Mouse (Mus musculus) monocyte, adult 59 days (primary cell): ENCODE results near the gene Dhcr7. TPM values are rescaled to one million over a fixed set of nuclear protein-coding genes. Genes with fewer than 3 reads are reported as not detected.

Experiments used
- total RNA-seq, 2 experiments: library from RNA; stranded (reverse); gene quantifications; one replicate each; pipeline ENCODE4 v1.2.4; 2023

The Dhcr7 gene
- total RNA-seq, result 10 to 100 TPM; 17.3 to 17.5 TPM

DNA sequence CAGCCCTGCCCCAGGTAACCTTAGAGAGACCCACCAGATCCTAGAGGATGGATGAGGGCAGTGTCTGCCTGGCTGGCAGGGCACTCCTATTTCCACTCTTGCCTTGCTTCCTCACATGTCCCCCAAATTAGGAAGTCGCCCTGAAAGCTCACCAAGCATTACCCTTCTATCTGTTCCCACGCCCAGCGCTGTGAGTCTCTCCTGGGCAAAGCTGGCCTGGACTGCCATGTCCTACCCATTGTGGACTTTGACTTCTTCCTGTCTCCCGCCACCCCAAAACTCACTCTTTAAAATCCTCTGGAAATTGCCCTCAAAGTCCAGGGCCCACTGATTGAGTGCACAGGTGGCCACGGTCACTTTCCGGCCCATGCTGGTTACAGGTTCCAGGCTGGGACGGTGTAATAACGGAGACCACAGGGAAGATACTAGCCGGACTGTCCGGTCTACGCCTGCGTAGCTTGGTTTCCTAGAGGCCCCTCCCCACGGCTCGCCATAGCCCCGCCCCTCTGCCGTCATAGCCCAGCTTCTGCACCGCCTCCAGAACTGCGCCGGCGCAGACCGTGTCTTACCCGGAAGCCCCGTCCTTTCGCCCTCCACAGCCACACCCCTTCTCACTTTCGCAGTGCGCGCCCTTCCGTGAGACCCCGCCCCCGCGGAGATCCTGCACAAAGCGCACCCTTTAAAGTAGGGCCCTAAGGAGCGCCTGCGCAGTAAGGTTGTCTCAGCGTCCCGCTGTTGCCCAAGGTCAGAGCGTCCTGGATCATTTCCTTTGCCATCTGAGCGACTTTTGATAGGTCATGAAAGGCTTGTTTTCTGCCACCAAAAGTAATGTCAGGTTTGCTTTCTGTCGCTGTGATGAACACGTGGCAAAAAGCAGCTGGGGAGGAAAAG lies at the start of gene Dhcr7, which contains the start of gene Nadsyn1:
Gene Dhcr7, plus strand, starts transcription at position 771 of the 891 bp plus-strand sequence.
Gene Nadsyn1, minus strand, starts transcription at position 475 of the 891 bp plus-strand sequence.

DNA sequence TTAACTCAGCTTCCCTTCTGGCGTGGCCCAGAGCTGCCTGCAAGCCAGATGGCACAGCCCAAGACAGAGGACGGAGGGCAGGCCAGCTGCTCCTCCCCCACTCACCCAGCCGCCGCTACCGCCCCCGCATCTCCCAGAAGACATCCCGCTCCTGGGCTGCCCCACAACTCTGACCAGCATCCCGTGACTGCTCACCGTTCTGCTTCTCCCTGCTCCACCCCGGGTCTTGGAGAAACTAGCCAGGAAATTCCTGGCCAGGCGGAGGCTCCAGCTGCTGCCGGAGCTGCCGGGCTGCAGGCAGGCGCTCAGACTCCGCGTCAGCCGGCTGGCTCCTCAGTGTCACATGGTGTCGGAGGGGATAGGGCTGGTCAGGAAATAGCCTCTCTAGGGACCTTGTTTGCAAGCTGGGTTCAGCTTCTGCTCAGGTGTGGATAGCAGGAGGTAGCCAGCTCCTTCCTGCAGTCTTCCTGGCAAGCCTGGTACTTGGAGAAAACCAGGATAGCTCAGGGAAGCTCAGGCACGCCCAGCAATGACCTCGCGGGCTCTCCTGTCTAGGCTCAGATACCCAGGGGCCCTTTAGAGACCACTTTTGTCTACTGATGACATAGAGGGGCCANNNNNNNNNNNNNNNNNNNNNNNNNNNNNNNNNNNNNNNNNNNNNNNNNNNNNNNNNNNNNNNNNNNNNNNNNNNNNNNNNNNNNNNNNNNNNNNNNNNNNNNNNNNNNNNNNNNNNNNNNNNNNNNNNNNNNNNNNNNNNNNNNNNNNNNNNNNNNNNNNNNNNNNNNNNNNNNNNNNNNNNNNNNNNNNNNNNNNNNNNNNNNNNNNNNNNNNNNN lies 38.7 kb upstream of the Dhcr7 start, which contains the start of gene Mrgpre:
Gene Mrgpre, minus strand, starts transcription at position 505 of the 834 bp plus-strand sequence.

DNA sequence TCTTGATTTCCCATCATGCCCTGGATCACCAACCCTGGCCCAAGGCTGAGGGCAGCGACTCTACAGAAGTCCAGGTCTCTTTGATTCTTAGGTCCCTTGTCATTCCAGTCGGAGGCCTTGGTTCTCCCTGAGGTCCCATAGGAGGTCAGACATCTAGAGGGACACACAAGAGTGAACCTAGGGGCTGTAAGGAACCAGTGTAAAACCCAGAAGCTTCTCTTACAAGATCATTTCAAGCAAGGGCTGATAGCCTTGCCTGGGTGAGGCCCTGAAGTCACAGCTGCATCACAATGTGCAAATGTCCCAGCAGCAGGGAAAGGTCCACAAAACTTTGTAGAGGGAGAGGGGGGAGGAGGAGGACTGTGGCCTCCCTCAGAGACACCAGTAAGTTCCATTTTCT lies 43.6 kb downstream of the Dhcr7 start, which contains the start of gene Gm498:
Gene Gm498, plus strand, starts transcription at position 301 of the 400 bp plus-strand sequence.

Other genes with a start within 250 kb of the Dhcr7 start
- 10 to 100 TPM; 26.2 to 29.8 TPM for gene Cars, start 223.1 kb upstream of the Dhcr7 start, total RNA-seq
- gene Tnfrsf26, start 194.4 kb upstream of the Dhcr7 start, total RNA-seq, result 1 to 10 TPM; 2.4 TPM
- 1 to 10 TPM; 2.5 to 3.2 TPM for gene Tnfrsf22, start 173.5 kb upstream of the Dhcr7 start, total RNA-seq
- gene Tnfrsf23, start 137.3 kb upstream of the Dhcr7 start, total RNA-seq, result 1 to 10 TPM; 3.6 TPM
- gene Osbpl5, start 66.2 kb upstream of the Dhcr7 start, total RNA-seq, result 1 to 10 TPM; 1.4 to 1.7 TPM
- not detected for gene Mrgprg, start 56.2 kb upstream of the Dhcr7 start, total RNA-seq
- gene Mrgpre, start 38.6 kb upstream of the Dhcr7 start, total RNA-seq, result under 1 TPM in 1 of 2 experiments, not detected in 1; 0.13 TPM
- gene Nadsyn1, start 296 bp upstream of the Dhcr7 start, total RNA-seq, result 10 to 100 TPM in 1 of 2 experiments, 1 to 10 TPM in 1; 9.8 to 12.4 TPM
- gene Gm498, start 43.7 kb downstream of the Dhcr7 start, total RNA-seq, result not detected
- under 1 TPM in 1 of 2 experiments, not detected in 1; 0.10 TPM for gene Shank2, start 178.8 kb downstream of the Dhcr7 start, total RNA-seq